Mouse (Mus musculus): Measurements from ENCODE around the gene Ppia. TPM values are rescaled to one million over a fixed set of nuclear protein-coding genes. Genes with fewer than 3 reads are reported as not detected.

Gene Ppia
- total and polyA plus RNA-seq, 3 experiments, result 298 to 328 (median 304) TPM

GRCm38 (mm10) chr11:6395565-6395964 lies 19.7 kb upstream of the Ppia start:
- Histone ChIP-seq H3K27ac (no peak overlapping the region), H3K4me1 (ENCODE audit: control insufficient read depth, insufficient read depth, low read length) (peaks cover 2% of the 10 kb centered on the region), H3K79me2 (replicated peaks; ENCODE audit: control insufficient read depth, insufficient read depth, low read length) (no peaks in the 10 kb centered on the region; the same call in 1 of the 2 replicates), H3K4me3 (no peak overlapping the region), H3K9ac (ENCODE audit: low read depth, low read length) (no peak overlapping the region), H3K36me3 (ENCODE audit: control insufficient read depth, insufficient read depth, low read length) (no peaks in the 10 kb centered on the region), H3K27me3 (ENCODE audit: control insufficient read depth, insufficient read depth, low read length) (no peaks in the 10 kb centered on the region)
- intact Hi-C loops (cut with DNase I), result no loop called here
- WGBS, result 95% methylated on average over 5 of the region's 5 CpGs
- no peak for TF ChIP-seq CTCF (IDR thresholded peaks at IDR 0.05)
- no peak for TF ChIP-seq POLR2A (IDR thresholded peaks at IDR 0.05; ENCODE audit: insufficient read depth, low read depth, low read length)
- TF ChIP-seq EP300 (IDR thresholded peaks at IDR 0.05; ENCODE audit: insufficient read depth, low read depth, low read length), result no peak
- no peak for DNase-seq

- Histone ChIP-seq H3K79me2 (replicated peaks; ENCODE audit: control insufficient read depth, insufficient read depth, low read length) (no peaks in the 10 kb centered on the region; the same call in 1 of the 2 replicates), H3K4me1 (ENCODE audit: control insufficient read depth, insufficient read depth, low read length) (no peaks in the 10 kb centered on the region; the same call in 1 of the 2 replicates), H3K4me3 (no peak overlapping the region), H3K27me3 (ENCODE audit: control insufficient read depth, insufficient read depth, low read length) (no peaks in the 10 kb centered on the region), H3K36me3 (ENCODE audit: control insufficient read depth, insufficient read depth, low read length) (no peaks in the 10 kb centered on the region), H3K9ac (ENCODE audit: low read depth, low read length) (no peak overlapping the region), H3K27ac (no peak overlapping the region)
- WGBS, result 91% methylated on average over 10 of the region's 10 CpGs
- TF ChIP-seq POLR2A (IDR thresholded peaks at IDR 0.05; ENCODE audit: insufficient read depth, low read depth, low read length) (no peak), EP300 (IDR thresholded peaks at IDR 0.05; ENCODE audit: insufficient read depth, low read depth, low read length) (no peak), CTCF (IDR thresholded peaks at IDR 0.05) (no peak)
- intact Hi-C loops (cut with DNase I), result no loop called here
- DNase-seq, result no peak
These were observed 17.1 kb upstream of the Ppia start for GRCm38 (mm10) chr11:6398141-6398540.

- DNase-seq, result peak; percentile 65 to 77
- TF ChIP-seq CTCF (IDR thresholded peaks at IDR 0.05), result peak; percentile 86
- 0 out of 2 replicates have a peak, but pooled peaks have one; percentile 40 for TF ChIP-seq EP300 (IDR thresholded peaks at IDR 0.05; ENCODE audit: insufficient read depth, low read depth, low read length)
- no peak for TF ChIP-seq POLR2A (IDR thresholded peaks at IDR 0.05; ENCODE audit: insufficient read depth, low read depth, low read length)
- Histone ChIP-seq H3K4me1 (ENCODE audit: control insufficient read depth, insufficient read depth, low read length) (peaks cover 25% of the 10 kb centered on the region), H3K9ac (ENCODE audit: low read depth, low read length) (no peak overlapping the region), H3K36me3 (ENCODE audit: control insufficient read depth, insufficient read depth, low read length) (no peaks in the 10 kb centered on the region; the same call in none of the 2 replicates), H3K27me3 (ENCODE audit: control insufficient read depth, insufficient read depth, low read length) (no peaks in the 10 kb centered on the region), H3K79me2 (replicated peaks; ENCODE audit: control insufficient read depth, insufficient read depth, low read length) (no peaks in the 10 kb centered on the region), H3K4me3 (no peak overlapping the region), H3K27ac (no peak overlapping the region)
- WGBS, result 87% methylated on average over 19 of the region's 19 CpGs
- intact Hi-C loops (cut with DNase I), result no loop called here
These were observed 12.4 kb upstream of the Ppia start for GRCm38 (mm10) chr11:6402515-6403510.

GRCm38 (mm10) chr11:6403830-6404405 lies 11.3 kb upstream of the Ppia start:
- Histone ChIP-seq H3K4me1 (ENCODE audit: control insufficient read depth, insufficient read depth, low read length) (peaks cover 25% of the 10 kb centered on the region), H3K27me3 (ENCODE audit: control insufficient read depth, insufficient read depth, low read length) (no peaks in the 10 kb centered on the region), H3K27ac (peak overlapping the region; percentile 86; the same call in 1 of the 2 replicates), H3K9ac (ENCODE audit: low read depth, low read length) (no peak overlapping the region), H3K4me3 (no peak overlapping the region), H3K36me3 (ENCODE audit: control insufficient read depth, insufficient read depth, low read length) (no peaks in the 10 kb centered on the region; the same call in none of the 2 replicates), H3K79me2 (replicated peaks; ENCODE audit: control insufficient read depth, insufficient read depth, low read length) (no peaks in the 10 kb centered on the region)
- intact Hi-C loops (cut with DNase I), result loop anchor here (1.0 kb wide), 1 partner anchor 15 kb away; the partner anchor contains the start of gene Zmiz2
- TF ChIP-seq CTCF (IDR thresholded peaks at IDR 0.05) (no peak), EP300 (IDR thresholded peaks at IDR 0.05; ENCODE audit: insufficient read depth, low read depth, low read length) (no peak), POLR2A (IDR thresholded peaks at IDR 0.05; ENCODE audit: insufficient read depth, low read depth, low read length) (no peak)
- 95% methylated on average over 5 of the region's 5 CpGs for WGBS
- peak in 1 of 2 experiments; percentile 18 for DNase-seq

- 56% methylated on average over 9 of the region's 9 CpGs for WGBS
- TF ChIP-seq POLR2A (IDR thresholded peaks at IDR 0.05; ENCODE audit: insufficient read depth, low read depth, low read length) (no peak), EP300 (IDR thresholded peaks at IDR 0.05; ENCODE audit: insufficient read depth, low read depth, low read length) (no peak), CTCF (IDR thresholded peaks at IDR 0.05) (no peak)
- Histone ChIP-seq H3K4me1 (ENCODE audit: control insufficient read depth, insufficient read depth, low read length) (peaks cover 25% of the 10 kb centered on the region), H3K9ac (ENCODE audit: low read depth, low read length) (peak overlapping the region; percentile 28), H3K4me3 (no peak overlapping the region; the same call in 1 of the 2 replicates), H3K27ac (peak overlapping the region; percentile 86), H3K36me3 (ENCODE audit: control insufficient read depth, insufficient read depth, low read length) (no peaks in the 10 kb centered on the region; the same call in none of the 2 replicates), H3K27me3 (ENCODE audit: control insufficient read depth, insufficient read depth, low read length) (no peaks in the 10 kb centered on the region), H3K79me2 (replicated peaks; ENCODE audit: control insufficient read depth, insufficient read depth, low read length) (no peaks in the 10 kb centered on the region)
- intact Hi-C loops (cut with DNase I), result loop anchor here (1.0 kb wide), 1 partner anchor 16 kb away; the partner anchor contains the start of gene Zmiz2
- DNase-seq, result peak; percentile 35 to 53
These were observed 10.3 kb upstream of the Ppia start for GRCm38 (mm10) chr11:6404699-6405566.
